Mouse (Mus musculus) limb, embryonic 13.5 days (tissue): ENCODE measurements at regions not wholly inside any gene's neighbourhood (a gene's known extent, or its start where the extent isn't known, plus 50 kb on each side); places are given as distances from the start of the nearest gene placed in this dataset.

ENCODE experiments used
- ATAC-seq: fragments of 200-750 bp; cut with Nextera tagmentation; 2 replicates; pipeline ENCODE4 v1.8.0; 2017; ENCODE audit warnings: low read depth, moderate number of reproducible peaks, moderate TSS enrichment; ENCODE audit not compliant: low FRiP score
- H3K27ac ChIP-seq: fragments of 300-500 bp; sonication (generic); 2 replicates; pipeline ENCODE4 v1.5.1; 2015; ENCODE audit warnings: inconsistent platforms, mild to moderate bottlenecking, moderate library complexity
- H3K27me3 ChIP-seq: fragments of 300-500 bp; sonication (generic); 2 replicates; pipeline ENCODE4 v1.6.1; 2015; ENCODE audit warnings: mild to moderate bottlenecking, inconsistent platforms
- H3K36me3 ChIP-seq: fragments of 300-500 bp; sonication (generic); 2 replicates; pipeline ENCODE4 v1.6.1; 2015; ENCODE audit warnings: inconsistent platforms, mild to moderate bottlenecking, moderate library complexity
- H3K4me1 ChIP-seq: fragments of 300-500 bp; sonication (generic); 2 replicates; pipeline ENCODE4 v1.6.1; 2015; ENCODE audit warnings: inconsistent platforms
- H3K4me2 ChIP-seq: fragments of 300-500 bp; sonication (generic); replicated peaks from 2 replicates; pipeline ENCODE4 v1.6.1; 2015; ENCODE audit warnings: inconsistent platforms, mild to moderate bottlenecking, moderate library complexity
- H3K4me3 ChIP-seq: fragments of 300-500 bp; sonication (generic); 2 replicates; pipeline ENCODE4 v1.5.1; 2015; ENCODE audit warnings: moderate library complexity, mild to moderate bottlenecking, inconsistent platforms
- H3K9ac ChIP-seq: fragments of 300-500 bp; sonication (generic); 2 replicates; pipeline ENCODE4 v1.6.1; 2015; ENCODE audit warnings: mild to moderate bottlenecking, inconsistent platforms
- H3K9me3 ChIP-seq: fragments of 300-500 bp; sonication (generic); 2 replicates; pipeline ENCODE4 v1.6.1; 2016; ENCODE audit warnings: inconsistent platforms
- WGBS: fragments of 180-500 bp; shearing (Covaris S2); methylation state at CpG from one replicate; pipeline ENCODE4 v1.1.7; 2015; 5-methylcytosine and 5-hydroxymethylcytosine counted together

GRCm38 (mm10) chr6:35378851-35379250 is 52.9 kb upstream of the Fam180a start:
- H3K4me2 ChIP-seq: no peak overlapping the region
- no peaks in the 10 kb centered on the region for H3K27me3 ChIP-seq
- H3K9me3 ChIP-seq: no peaks in the 10 kb centered on the region
- 85% methylated on average over 6 of the region's 6 CpGs for WGBS
- H3K4me1 ChIP-seq: 0 out of 2 replicates have a peak, but pooled peaks cover 10% of the 10 kb centered on the region
- peak overlapping the region; percentile 55; the same call in 1 of the 2 replicates for H3K27ac ChIP-seq
- H3K9ac ChIP-seq: no peak overlapping the region
- H3K4me3 ChIP-seq: no peak overlapping the region
- no peak for ATAC-seq
- no peaks in the 10 kb centered on the region for H3K36me3 ChIP-seq

DNA sequence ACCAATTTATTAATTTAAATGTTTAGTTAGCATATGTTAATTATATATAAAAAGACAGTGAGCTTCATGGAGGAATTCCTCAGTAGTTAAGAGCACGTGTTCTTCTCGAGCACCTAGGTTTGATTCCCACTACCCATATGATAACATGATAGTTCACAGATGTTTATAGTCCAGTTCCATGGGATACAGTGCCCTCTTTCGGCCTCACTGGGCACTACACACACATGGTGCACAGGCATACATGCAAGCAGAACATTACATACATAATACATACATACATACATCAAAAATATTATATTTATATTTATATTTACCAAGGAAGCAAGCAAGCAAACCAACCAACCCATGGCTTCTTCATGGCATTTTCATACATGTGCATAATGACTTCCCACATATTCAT is 51.6 kb upstream of the Fam180a start:
- Histone ChIP-seq H3K4me2 (no peak overlapping the region), H3K27me3 (no peaks in the 10 kb centered on the region), H3K36me3 (no peaks in the 10 kb centered on the region), H3K27ac (no peak overlapping the region), H3K4me3 (no peak overlapping the region), H3K4me1 (0 out of 2 replicates have a peak, but pooled peaks cover 10% of the 10 kb centered on the region), H3K9me3 (no peaks in the 10 kb centered on the region), H3K9ac (no peak overlapping the region)
- no peak for ATAC-seq
- 88% methylated on average over 3 of the region's 3 CpGs for WGBS

DNA sequence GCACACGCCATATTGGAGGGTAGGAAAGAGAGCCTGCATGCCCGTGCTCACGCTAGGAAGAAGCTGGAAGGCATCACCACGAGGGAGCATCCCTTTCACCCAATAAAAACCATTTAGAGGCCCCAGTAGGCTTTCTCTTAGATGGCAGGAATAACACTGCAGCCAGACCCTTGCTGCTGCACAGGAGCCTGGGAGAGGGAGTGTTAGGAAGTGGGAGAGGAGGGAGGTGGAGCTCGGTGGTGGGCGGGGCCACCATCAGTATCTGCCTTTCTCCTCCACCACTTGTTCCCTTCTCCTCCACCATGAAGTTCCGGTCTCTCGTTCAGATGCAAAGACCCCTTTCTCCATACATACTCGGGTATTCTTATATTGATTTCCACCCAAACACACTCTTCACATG is 50.6 kb upstream of the Fam180a start:
- H3K4me1 ChIP-seq: 0 out of 2 replicates have a peak, but pooled peaks cover 10% of the 10 kb centered on the region
- no peaks in the 10 kb centered on the region for H3K36me3 ChIP-seq
- no peaks in the 10 kb centered on the region for H3K27me3 ChIP-seq
- H3K27ac ChIP-seq: no peak overlapping the region
- 70% methylated on average over 9 of the region's 9 CpGs for WGBS
- no peak for ATAC-seq
- no peaks in the 10 kb centered on the region for H3K9me3 ChIP-seq
- no peak overlapping the region for H3K4me3 ChIP-seq
- no peak overlapping the region for H3K9ac ChIP-seq
- no peak overlapping the region for H3K4me2 ChIP-seq
